Mouse (Mus musculus): ENCODE data around the gene Hes5. TPM values are rescaled to one million over a fixed set of nuclear protein-coding genes. Genes with fewer than 3 reads are reported as not detected.

Hes5 gene
- total RNA-seq, 2 experiments from 2014 or later: 15.5 to 25.8 TPM

- DNase-seq (ENCODE audit: low spot score in 2 of 2): no peak
Measured at GRCm38 (mm10) chr4:154964581-154965235, 4.0 kb downstream of the Hes5 start.

DNA sequence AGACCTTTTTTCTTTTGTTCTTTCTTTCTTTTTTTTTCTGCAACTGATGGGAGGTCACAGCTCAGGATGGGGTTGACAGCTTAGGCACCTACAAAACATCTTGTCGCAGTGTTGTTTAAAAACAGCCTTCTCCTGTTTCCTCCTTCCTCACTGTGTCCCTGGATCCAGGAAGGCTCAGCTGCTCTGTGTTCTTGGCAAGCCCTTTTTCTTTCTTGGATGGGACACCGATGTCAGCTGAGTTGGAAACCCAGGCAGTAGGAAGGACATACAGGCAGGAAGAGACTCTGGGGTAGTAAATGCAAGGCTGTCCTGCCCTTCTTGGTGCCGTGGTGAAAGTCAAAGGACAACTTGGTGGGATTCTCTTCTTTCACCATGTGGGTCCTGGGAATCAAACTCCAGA is 5.1 kb downstream of the Hes5 start:
- DNase-seq (ENCODE audit: low spot score in 2 of 2): no peak

DNA sequence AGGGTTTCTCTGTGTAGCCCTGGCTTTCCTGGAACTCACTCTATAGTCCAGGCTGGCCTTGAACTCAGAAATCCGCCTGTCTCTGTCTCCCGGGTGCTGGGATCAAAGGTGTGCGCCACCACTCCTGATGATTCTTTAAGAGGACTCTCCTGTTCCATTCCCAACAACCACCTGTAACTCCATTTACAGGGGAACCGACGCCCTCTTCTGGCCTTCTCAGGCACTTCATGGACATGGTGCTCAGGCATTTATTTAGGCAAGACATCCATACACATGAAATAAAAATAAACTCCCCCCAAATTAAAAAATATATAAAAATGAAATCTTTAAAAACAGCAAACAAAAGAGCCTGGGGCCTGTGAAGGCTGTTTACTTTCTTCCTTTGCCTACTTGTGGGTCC is 6.5 kb downstream of the Hes5 start:
- peak in 1 of 2 experiments; percentile 65 for DNase-seq (ENCODE audit: low spot score in 2 of 2)

DNA sequence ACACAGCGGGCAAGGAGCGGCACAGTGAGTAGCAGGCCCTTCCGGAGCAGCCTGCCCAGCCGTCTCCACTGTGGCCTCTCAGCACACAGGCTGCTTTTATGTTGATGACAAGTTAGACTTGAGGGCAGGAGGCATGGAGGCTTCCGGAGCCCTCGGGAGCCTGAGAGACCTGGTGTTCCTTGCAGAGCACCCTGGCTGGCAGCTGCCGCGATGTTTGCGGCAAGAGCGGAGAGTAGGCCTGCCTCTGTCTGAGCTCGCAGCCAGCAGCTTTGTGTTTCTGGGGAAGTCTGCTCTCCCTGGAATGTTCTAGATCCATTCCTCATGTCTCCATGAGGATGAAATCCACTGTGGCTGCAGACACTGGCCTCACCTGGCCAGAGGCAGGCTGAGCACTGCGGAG is 11.8 kb downstream of the Hes5 start:
- DNase-seq (ENCODE audit: low spot score in 2 of 2): no peak

DNA sequence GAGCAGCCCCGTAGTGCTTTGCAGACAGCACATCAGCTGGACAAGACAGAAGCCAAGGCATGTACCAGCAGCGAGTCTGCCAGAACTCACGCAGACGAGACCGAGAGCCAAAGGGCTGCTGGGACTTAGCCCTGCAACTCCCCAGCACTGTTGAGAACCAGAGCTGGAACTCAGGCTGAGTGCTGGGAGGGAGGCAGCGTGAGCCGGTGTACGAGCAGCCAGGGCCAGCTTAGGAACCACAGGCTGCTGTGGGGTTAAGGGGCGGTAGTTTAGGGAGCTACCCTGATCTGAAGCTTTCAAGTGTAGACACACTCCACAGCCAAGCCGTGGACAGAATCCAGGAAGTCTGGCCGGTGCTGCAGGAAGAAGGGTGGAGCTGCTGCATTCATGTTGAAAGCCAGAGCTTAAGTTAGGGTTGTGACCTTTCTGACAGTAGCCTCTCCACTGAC is 13.5 kb downstream of the Hes5 start:
- no peak for DNase-seq (ENCODE audit: low spot score in 2 of 2)

DNA sequence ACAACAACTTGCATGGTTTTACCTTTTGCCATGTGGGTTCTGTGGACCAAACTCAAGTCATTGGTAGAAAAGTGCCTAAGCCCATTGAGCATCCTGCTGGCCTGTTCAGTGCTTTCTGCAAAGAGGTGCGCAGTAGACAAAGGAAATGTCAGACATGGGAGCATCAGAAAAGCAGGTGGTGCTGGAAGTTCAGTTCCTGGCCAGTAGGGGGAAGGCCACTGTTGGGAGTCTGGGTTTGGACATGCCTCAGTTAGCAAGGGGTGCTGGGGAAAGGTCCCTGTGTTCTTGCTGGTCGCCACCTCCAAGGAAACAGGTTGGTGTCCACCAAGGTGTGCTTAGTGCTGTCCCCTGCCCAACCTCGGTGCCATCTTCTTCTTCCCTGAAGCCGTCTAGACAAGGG is 19.4 kb downstream of the Hes5 start:
- no peak for DNase-seq (ENCODE audit: low spot score in 2 of 2)

GRCm38 (mm10) chr4:154981076-154981475 is 20.4 kb downstream of the Hes5 start:
- no peak for DNase-seq (ENCODE audit: low spot score in 2 of 2)

DNA sequence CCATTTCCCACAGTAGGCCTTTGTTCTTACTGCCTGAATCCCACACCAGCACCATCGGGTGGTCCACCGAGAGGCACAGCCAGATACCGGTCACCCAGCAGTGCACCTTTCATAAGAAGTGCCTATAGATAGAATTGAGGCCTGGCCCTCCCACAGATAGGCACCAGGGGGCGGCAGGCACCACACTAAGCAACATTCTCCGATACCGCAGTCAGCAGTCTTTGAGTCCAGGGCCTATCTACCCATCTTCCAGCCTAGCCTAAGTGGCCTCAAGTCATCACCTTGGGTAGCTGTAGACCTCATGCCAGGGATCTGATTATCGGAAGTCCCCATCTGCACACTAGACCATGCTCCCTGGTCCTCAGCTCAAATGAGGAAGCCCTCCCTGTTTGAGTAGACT is 20.8 kb downstream of the Hes5 start:
- peak; percentile 56 to 85 for DNase-seq (ENCODE audit: low spot score in 2 of 2)

- DNase-seq (ENCODE audit: low spot score in 2 of 2): no peak
Measured at GRCm38 (mm10) chr4:154982247-154983120, 21.8 kb downstream of the Hes5 start.

GRCm38 (mm10) chr4:154983767-154984166 is 23.0 kb downstream of the Hes5 start:
- no peak for DNase-seq (ENCODE audit: low spot score in 2 of 2)

- DNase-seq (ENCODE audit: low spot score in 2 of 2): no peak
Measured at GRCm38 (mm10) chr4:154985151-154985777, 24.5 kb downstream of the Hes5 start.

- peak; percentile 68 to 88 for DNase-seq (ENCODE audit: low spot score in 2 of 2)
Measured at GRCm38 (mm10) chr4:154986096-154986495, 25.4 kb downstream of the Hes5 start.

- DNase-seq (ENCODE audit: low spot score in 2 of 2): no peak
Measured at GRCm38 (mm10) chr4:154986750-154987149, 26.0 kb downstream of the Hes5 start.

GRCm38 (mm10) chr4:154994876-154995275 is 34.2 kb downstream of the Hes5 start:
- no peak for DNase-seq (ENCODE audit: low spot score in 2 of 2)

- DNase-seq (ENCODE audit: low spot score in 2 of 2): no peak
Measured at GRCm38 (mm10) chr4:154996572-154997154, 35.9 kb downstream of the Hes5 start.

- DNase-seq (ENCODE audit: low spot score in 2 of 2): no peak
Measured at GRCm38 (mm10) chr4:154999379-154999778, 38.7 kb downstream of the Hes5 start.

DNA sequence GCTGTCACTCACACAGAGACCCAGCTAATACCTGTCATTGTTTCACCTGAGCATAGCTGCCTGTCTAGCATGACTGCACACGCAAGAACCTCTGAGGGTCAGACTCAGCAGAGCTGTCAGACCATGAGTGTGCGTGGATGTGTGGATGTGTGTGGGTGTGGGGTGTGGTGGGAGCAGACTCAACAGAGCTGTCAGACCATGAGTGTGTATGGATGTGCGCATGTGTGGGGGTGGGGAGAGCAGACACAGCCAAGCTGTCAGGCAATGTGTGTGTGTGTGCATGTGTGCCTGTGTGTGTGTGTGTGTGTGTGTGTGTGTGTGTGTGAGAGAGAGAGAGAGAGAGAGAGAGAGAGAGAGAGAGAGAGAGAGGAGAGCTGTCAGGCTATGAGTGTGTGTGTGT is 44.6 kb downstream of the Hes5 start:
- DNase-seq (ENCODE audit: low spot score in 2 of 2): no peak

- DNase-seq (ENCODE audit: low spot score in 2 of 2): no peak
Measured at GRCm38 (mm10) chr4:155006296-155006695, 45.6 kb downstream of the Hes5 start.

GRCm38 (mm10) chr4:155007641-155008040 is 46.9 kb downstream of the Hes5 start:
- no peak for DNase-seq (ENCODE audit: low spot score in 2 of 2)

GRCm38 (mm10) chr4:155008075-155008474 is 47.4 kb downstream of the Hes5 start:
- DNase-seq (ENCODE audit: low spot score in 2 of 2): no peak

DNA sequence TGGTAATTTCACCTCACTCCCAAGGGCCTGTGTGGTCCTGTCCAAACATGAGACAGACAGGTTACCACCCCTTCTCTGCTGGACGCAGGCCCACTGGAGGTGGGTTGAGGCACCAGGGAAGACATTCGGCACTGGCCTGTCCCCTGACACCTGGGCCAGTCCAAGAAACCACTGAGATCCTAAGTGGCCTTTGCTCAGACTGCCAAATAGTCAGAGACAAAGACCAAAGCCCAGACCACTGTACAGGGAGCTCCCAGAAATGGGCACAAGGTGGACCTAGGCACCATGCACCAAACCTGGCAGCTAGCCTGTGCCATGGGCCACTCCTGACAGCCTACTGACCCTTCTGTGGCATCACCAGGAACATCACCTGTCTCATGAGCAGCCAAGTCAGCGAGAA is 48.5 kb downstream of the Hes5 start:
- DNase-seq (ENCODE audit: low spot score in 2 of 2): no peak

DNA sequence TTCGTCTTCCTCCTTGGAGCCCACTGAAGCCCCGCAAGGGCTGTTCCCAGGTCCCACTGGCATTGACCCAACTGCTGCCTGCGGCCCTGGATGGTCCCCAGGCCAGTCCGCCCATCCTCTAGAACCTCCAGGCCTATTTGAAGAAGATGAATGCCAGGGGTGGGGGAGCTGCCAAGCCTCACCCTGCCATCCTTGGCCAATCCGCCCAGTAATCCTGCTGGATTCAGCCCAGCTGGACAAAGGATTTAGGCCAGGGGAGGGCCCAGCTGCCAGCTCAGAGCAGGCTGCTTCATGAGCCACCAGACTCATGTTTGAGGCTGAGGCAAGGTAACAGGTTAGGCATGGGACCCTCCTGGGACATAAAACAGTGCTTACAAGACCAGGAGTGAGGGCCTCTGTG is 50.1 kb downstream of the Hes5 start:
- peak in 1 of 2 experiments; percentile 58 for DNase-seq (ENCODE audit: low spot score in 2 of 2)

Data from layer of hippocampus, adult 18-20 months (tissue).